Mouse (Mus musculus): ENCODE data around the gene Lemd1. TPM values are rescaled to one million over a fixed set of nuclear protein-coding genes. Genes with fewer than 3 reads are reported as not detected.
A peak's percentile ranks its signal among the peaks of the same experiment; 100 is the strongest.

The Lemd1 gene
- polyA plus RNA-seq, 1 experiment from 2014 or later: not detected

- Histone ChIP-seq H3K9me3 (replicated peaks) (no peaks in the 10 kb centered on the region), H3K4me2 (no peak overlapping the region), H3K36me3 (no peaks in the 10 kb centered on the region), H3K4me3 (no peak overlapping the region), H3K4me1 (no peaks in the 10 kb centered on the region; the same call in 1 of the 2 replicates), H3K9ac (no peak overlapping the region), H3K27me3 (replicated peaks) (peaks cover 70% of the 10 kb centered on the region), H3K27ac (no peak overlapping the region)
- 63% methylated on average over 1 of the region's 1 CpGs for WGBS (ENCODE audit: insufficient replicate concordance)
- no peak for ATAC-seq
These were observed 95.5 kb downstream of the Lemd1 start for GRCm38 (mm10) chr1:132286735-132287134.

GRCm38 (mm10) chr1:132287445-132287844 is 96.2 kb downstream of the Lemd1 start:
- Histone ChIP-seq H3K9ac (no peak overlapping the region), H3K36me3 (no peaks in the 10 kb centered on the region), H3K9me3 (replicated peaks) (no peaks in the 10 kb centered on the region), H3K4me3 (no peak overlapping the region), H3K27ac (no peak overlapping the region), H3K4me2 (no peak overlapping the region), H3K27me3 (replicated peaks) (peaks cover 70% of the 10 kb centered on the region), H3K4me1 (peaks cover 3% of the 10 kb centered on the region)
- ATAC-seq: no peak
- 76% methylated on average over 2 of the region's 2 CpGs for WGBS (ENCODE audit: insufficient replicate concordance)

DNA sequence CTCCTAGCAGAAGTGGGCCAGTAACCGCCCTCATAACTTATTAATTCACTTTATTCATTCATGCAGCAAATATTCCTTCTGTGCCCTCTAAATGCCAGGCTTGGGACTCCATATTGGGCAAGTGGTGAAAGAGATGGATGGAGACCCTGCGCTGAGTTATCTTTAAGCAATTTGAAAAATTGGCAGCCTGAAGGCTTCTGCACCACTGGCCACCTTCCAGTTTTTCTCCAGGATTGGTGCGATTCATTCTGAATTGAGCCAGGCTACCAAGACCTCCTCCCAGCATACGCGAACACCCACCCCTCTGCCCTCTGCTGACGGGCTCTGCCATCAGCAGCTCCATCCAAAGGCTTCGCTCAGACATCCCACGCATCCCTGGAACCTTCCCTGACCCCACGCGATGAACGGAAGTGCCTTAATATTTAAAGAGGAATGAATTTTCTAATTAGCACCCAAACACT is 96.8 kb downstream of the Lemd1 start:
- H3K4me2 ChIP-seq: no peak overlapping the region
- no peaks in the 10 kb centered on the region for H3K36me3 ChIP-seq
- WGBS (ENCODE audit: insufficient replicate concordance): 33% methylated on average over 11 of the region's 11 CpGs
- peaks cover 3% of the 10 kb centered on the region for H3K4me1 ChIP-seq
- H3K9me3 ChIP-seq (replicated peaks): no peaks in the 10 kb centered on the region
- no peak for ATAC-seq
- H3K27me3 ChIP-seq (replicated peaks): peaks cover 64% of the 10 kb centered on the region
- no peak overlapping the region for H3K27ac ChIP-seq
- no peak overlapping the region for H3K4me3 ChIP-seq
- H3K9ac ChIP-seq: no peak overlapping the region

GRCm38 (mm10) chr1:132289965-132290364 is 98.7 kb downstream of the Lemd1 start:
- ATAC-seq: no peak
- WGBS (ENCODE audit: insufficient replicate concordance): 81% methylated on average over 6 of the region's 6 CpGs

DNA sequence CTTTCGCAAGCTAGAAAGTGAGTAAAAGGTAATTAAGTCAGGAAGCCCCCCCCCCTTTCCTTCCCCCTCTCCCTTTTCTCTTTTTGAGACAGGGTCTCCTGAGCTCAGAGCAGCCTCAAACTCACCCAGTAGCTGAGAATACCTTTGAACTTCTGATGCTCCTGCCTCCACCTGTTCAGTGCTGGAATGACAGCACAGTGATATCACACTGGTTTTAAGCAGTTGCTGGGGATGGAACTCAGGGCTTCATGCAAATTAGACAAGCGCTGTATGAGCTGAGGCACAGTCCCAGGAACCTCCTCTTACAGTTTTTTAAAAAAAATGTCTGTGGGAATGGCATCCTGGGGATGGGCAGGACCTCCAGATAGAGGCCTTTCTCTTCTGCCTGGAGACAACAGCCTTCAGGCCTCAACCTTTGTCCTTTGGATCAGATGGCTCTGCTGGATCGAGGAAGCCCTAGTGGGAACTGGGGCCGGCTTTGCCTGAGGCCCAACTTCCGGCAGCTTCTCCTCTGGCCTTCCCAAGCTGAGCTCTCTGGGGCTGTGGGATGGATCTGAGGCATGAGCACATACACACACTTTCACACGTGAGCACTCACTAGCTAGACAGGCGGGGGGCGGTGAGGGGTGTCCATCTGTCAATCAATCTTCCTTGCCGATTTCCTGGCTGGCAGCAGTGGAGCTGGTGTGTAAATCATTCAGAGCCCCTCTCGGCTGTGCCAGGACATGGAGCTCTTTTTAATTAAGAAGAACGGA is 99.9 kb downstream of the Lemd1 start:
- no peak overlapping the region for H3K4me3 ChIP-seq
- 54% methylated on average over 11 of the region's 11 CpGs for WGBS (ENCODE audit: insufficient replicate concordance)
- no peaks in the 10 kb centered on the region for H3K36me3 ChIP-seq
- H3K9ac ChIP-seq: no peak overlapping the region
- no peaks in the 10 kb centered on the region for H3K9me3 ChIP-seq (replicated peaks)
- peaks cover 3% of the 10 kb centered on the region for H3K4me1 ChIP-seq
- H3K27ac ChIP-seq: no peak overlapping the region
- peaks cover 76% of the 10 kb centered on the region for H3K27me3 ChIP-seq (replicated peaks)
- no peak overlapping the region for H3K4me2 ChIP-seq
- no peak for ATAC-seq

More at GRCm38 (mm10) chr1:132289965-132290364, 98.7 kb downstream of the Lemd1 start:
- Histone ChIP-seq H3K9ac (no peak overlapping the region), H3K27me3 (replicated peaks) (peaks cover 68% of the 10 kb centered on the region), H3K4me3 (no peak overlapping the region), H3K4me1 (peaks cover 3% of the 10 kb centered on the region), H3K36me3 (no peaks in the 10 kb centered on the region), H3K27ac (no peak overlapping the region), H3K4me2 (no peak overlapping the region), H3K9me3 (replicated peaks) (no peaks in the 10 kb centered on the region)

DNA sequence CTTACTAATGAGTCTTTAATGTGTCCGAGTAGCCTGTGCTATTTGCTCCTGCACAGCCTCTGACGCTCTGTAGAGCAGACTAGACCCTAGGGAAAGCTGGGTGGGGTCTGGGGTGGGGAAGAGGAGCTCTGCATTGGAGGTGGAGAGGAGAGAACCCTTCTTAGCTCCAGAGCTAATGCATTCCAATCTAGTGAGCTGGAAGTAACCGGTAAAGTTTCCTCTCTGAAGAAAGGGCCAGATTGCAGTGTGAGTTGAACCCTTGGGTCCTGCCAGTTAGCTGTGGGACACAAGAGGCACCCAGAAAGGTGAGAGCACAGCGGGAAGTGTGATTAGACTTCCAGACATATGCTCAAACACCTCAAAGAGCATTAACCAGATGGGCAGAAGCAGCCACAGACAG is 100.5 kb downstream of the Lemd1 start:
- no peak overlapping the region for H3K4me3 ChIP-seq
- peaks cover 76% of the 10 kb centered on the region for H3K27me3 ChIP-seq (replicated peaks)
- H3K9me3 ChIP-seq (replicated peaks): no peaks in the 10 kb centered on the region
- peaks cover 3% of the 10 kb centered on the region for H3K4me1 ChIP-seq
- 51% methylated on average over 4 of the region's 4 CpGs for WGBS (ENCODE audit: insufficient replicate concordance)
- no peak overlapping the region for H3K27ac ChIP-seq
- no peak overlapping the region for H3K4me2 ChIP-seq
- ATAC-seq: no peak
- no peaks in the 10 kb centered on the region for H3K36me3 ChIP-seq
- no peak overlapping the region for H3K9ac ChIP-seq

DNA sequence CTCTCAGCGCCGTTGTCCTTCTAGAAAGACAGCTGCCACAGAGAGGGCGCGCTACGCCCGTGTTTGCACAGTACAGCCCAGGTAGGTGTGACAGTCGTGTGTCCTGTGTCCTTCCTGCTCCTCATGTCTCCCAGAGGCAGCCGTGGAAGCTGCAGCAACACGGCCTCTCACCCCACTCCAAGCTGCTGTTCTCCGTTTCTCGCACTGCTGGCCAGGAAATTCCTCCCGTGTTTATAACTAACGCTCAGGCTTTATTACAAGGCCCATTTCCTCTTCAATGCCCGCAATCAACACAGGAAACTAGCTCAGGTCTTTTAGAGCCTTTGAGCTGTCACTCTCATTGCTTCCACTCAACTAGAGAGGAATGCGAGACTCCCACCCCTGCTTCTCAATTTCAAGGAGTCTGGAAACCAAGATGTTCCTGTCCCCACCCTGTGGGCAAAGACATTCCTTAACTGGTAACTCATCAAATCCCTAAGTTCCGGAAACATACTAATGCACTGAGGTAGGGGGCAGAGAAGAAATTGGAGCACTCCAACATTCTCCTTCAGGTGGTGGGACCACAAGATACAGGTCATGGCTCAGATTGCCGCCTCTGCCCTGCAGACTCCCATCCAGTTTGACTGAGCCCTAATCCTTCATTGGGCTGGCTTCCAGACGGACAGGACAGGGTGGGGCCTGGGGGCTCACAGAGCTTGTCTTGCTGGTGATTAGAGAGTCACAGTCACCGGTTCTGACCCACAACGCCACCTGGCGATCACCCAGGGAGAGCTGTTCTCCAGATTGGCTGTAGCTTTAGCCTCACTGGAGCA is 101.3 kb downstream of the Lemd1 start:
- Histone ChIP-seq H3K4me2 (no peak overlapping the region), H3K27me3 (replicated peaks) (peaks cover 76% of the 10 kb centered on the region), H3K27ac (no peak overlapping the region), H3K9me3 (replicated peaks) (no peaks in the 10 kb centered on the region), H3K9ac (no peak overlapping the region), H3K4me3 (no peak overlapping the region), H3K4me1 (peaks cover 3% of the 10 kb centered on the region), H3K36me3 (no peaks in the 10 kb centered on the region)
- ATAC-seq: no peak
- 45% methylated on average over 21 of the region's 21 CpGs for WGBS (ENCODE audit: insufficient replicate concordance)

- 70% methylated on average over 7 of the region's 7 CpGs for WGBS (ENCODE audit: insufficient replicate concordance)
- no peaks in the 10 kb centered on the region for H3K36me3 ChIP-seq
- no peak overlapping the region for H3K9ac ChIP-seq
- no peaks in the 10 kb centered on the region for H3K9me3 ChIP-seq (replicated peaks)
- no peak overlapping the region for H3K4me2 ChIP-seq
- peaks cover 86% of the 10 kb centered on the region for H3K27me3 ChIP-seq (replicated peaks)
- no peak overlapping the region for H3K4me3 ChIP-seq
- H3K27ac ChIP-seq: no peak overlapping the region
- ATAC-seq: no peak
- peaks cover 14% of the 10 kb centered on the region for H3K4me1 ChIP-seq
These were observed 104.3 kb downstream of the Lemd1 start for GRCm38 (mm10) chr1:132295506-132295905.

DNA sequence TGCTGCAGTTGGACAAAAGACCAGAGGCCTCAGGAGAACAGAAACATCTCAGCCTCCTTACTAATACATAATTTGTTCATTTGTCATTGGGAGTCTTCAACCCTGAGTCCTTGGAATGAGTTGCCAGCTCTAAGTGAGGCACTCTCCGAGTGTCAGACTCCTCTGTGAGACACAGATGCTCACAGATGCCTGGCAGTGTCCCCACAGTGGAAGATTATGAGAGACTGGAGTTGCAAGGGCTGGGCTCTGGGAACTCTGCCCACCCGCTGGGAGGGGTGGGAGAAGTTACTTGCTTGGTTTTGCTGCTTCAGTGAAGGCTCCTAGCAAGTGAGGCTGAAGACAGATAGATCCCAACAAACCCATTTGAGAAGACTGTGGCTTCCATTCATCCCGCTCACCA is 104.8 kb downstream of the Lemd1 start:
- no peak overlapping the region for H3K4me2 ChIP-seq
- peaks cover 14% of the 10 kb centered on the region for H3K4me1 ChIP-seq
- no peak for ATAC-seq
- peaks cover 90% of the 10 kb centered on the region for H3K27me3 ChIP-seq (replicated peaks)
- H3K27ac ChIP-seq: no peak overlapping the region
- no peaks in the 10 kb centered on the region for H3K9me3 ChIP-seq (replicated peaks)
- WGBS (ENCODE audit: insufficient replicate concordance): 51% methylated on average over 3 of the region's 3 CpGs
- H3K4me3 ChIP-seq: no peak overlapping the region
- H3K36me3 ChIP-seq: no peaks in the 10 kb centered on the region
- no peak overlapping the region for H3K9ac ChIP-seq

- peaks cover 10% of the 10 kb centered on the region for H3K4me1 ChIP-seq
- WGBS (ENCODE audit: insufficient replicate concordance): 3% methylated on average over 28 of the region's 28 CpGs
- H3K9me3 ChIP-seq (replicated peaks): no peaks in the 10 kb centered on the region
- H3K4me2 ChIP-seq: peak within 1 kb of the TSS; percentile 77
- H3K36me3 ChIP-seq: no peaks in the 10 kb centered on the region
- no peak for ATAC-seq
- H3K9ac ChIP-seq: peak within 1 kb of the TSS; percentile 42
- H3K27me3 ChIP-seq (replicated peaks): peaks cover 95% of the 10 kb centered on the region
- no peak within 1 kb of the TSS for H3K27ac ChIP-seq
- H3K4me3 ChIP-seq: peak within 1 kb of the TSS; percentile 45
These were observed 107.2 kb downstream of the Lemd1 start, which contains the start of gene Klhdc8a for GRCm38 (mm10) chr1:132298425-132298800. Gene Klhdc8a, plus strand, starts transcription at chr1:132298626.

DNA sequence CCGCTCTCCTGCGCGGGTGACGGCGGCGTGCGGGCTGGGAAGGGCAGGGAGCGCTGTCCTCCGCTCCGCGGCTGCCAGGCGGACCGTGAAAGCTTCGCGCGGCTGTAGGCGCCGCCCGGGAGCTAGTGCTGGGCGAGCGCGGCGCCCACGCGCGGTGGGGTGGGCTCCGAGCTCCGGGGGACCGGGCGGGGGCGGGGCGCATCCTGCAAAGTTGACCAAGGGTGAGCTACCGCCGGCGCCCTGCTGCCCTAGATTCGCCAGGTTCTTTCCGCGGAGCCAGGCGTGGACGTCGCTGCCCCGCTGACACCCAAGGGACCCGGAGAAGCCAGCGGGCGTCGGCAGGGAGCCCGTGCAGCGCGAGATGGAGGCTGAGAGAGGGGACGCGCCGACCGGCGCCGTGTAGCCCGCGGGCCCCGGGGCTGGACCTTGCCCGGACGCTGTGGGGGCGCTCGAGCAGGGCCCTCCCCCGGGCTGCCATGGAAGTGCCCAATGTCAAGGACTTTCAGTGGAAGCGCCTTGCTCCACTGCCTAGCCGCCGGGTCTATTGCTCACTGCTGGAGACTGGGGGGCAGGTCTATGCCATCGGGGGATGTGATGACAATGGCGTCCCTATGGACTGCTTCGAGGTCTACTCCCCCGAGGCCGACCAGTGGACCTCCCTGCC is 107.7 kb downstream of the Lemd1 start:
- peaks cover 95% of the 10 kb centered on the region for H3K27me3 ChIP-seq (replicated peaks)
- H3K27ac ChIP-seq: no peak overlapping the region
- peak overlapping the region; percentile 45 for H3K4me3 ChIP-seq
- no peaks in the 10 kb centered on the region for H3K9me3 ChIP-seq (replicated peaks)
- no peaks in the 10 kb centered on the region for H3K36me3 ChIP-seq
- 2% methylated on average over 59 of the region's 71 CpGs for WGBS (ENCODE audit: insufficient replicate concordance)
- peak overlapping the region; percentile 77 for H3K4me2 ChIP-seq
- ATAC-seq: peak; percentile 22; the same call in 1 of the 2 replicates
- peaks cover 10% of the 10 kb centered on the region for H3K4me1 ChIP-seq
- peak overlapping the region; percentile 42 for H3K9ac ChIP-seq

DNA sequence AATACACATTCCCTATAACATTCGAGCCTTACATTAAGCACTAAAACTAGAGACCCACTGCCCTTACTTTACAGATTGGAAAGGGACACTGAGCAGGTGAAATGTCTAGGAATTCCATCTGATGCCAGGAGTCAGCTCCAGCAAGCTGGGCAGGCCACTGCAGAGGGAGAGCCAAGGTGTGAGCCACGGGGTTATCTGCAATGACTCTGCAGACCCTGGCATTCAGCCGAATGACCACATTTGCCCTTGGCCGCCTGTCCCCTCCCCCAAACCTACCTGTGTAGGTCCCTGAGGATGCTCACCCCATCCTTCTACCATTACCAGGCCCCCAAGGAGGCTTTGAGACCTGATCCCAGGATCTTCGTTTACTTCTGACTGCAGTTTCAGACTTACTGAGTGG is 108.5 kb downstream of the Lemd1 start:
- H3K27ac ChIP-seq: no peak overlapping the region
- no peak overlapping the region for H3K4me3 ChIP-seq
- H3K36me3 ChIP-seq: no peaks in the 10 kb centered on the region
- H3K4me2 ChIP-seq: no peak overlapping the region
- ATAC-seq: no peak
- H3K9ac ChIP-seq: no peak overlapping the region
- H3K27me3 ChIP-seq (replicated peaks): peaks cover 97% of the 10 kb centered on the region
- no peaks in the 10 kb centered on the region for H3K9me3 ChIP-seq (replicated peaks)
- peaks cover 10% of the 10 kb centered on the region for H3K4me1 ChIP-seq
- 67% methylated on average over 5 of the region's 5 CpGs for WGBS (ENCODE audit: insufficient replicate concordance)

All from liver, embryonic 12.5 days (tissue).